Mouse (Mus musculus) CH12.LX (cell line): ENCODE measurements at regions not wholly inside any gene's neighbourhood (a gene's known extent, or its start where the extent isn't known, plus 50 kb on each side); places are given as distances from the start of the nearest gene placed in this dataset.

Experiments
- KAT2A ChIP-seq: IDR thresholded peaks from 2 replicates; pipeline ENCODE4 v1.6.1; 2012; ENCODE audit warnings: low read length, improper control_type of control experiment, inconsistent platforms; ENCODE audit not compliant: insufficient replicate concordance
- POLR2A ChIP-seq: IDR thresholded peaks from 2 replicates; pipeline ENCODE4 v1.6.1; 2011; ENCODE audit warnings: low read depth, mild to moderate bottlenecking, improper control_type of control experiment, low read length

DNA sequence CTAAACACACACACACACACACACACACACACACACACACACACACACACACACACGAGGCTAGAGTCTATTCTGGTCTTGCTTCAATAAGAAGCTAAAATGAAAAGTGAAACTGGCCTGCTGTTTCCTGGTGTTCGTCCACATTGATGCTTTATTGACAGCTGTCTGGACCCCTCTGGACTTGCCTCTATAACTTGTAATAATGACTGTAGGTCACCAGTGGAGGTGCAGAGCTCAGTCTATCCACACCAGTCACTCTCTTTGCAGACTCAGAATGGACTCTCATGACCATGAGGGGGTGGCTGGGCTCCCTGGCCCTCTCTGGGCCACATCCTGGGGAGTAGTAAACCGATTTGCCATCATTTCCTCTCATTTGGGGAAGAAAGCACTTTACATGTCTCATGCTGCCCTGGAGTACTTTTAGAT is 212.3 kb downstream of the Ttll7 start:
- TF ChIP-seq KAT2A (no peak), POLR2A (no peak)
